Mouse (Mus musculus): ENCODE data around the gene Col4a1. TPM values are rescaled to one million over a fixed set of nuclear protein-coding genes. Genes with fewer than 3 reads are reported as not detected.
A peak's percentile ranks its signal among the peaks of the same experiment; 100 is the strongest.

Gene Col4a1
- polyA plus RNA-seq, 1 experiment from 2014 or later: 250 TPM

- ATAC-seq (ENCODE audit: insufficient number of reproducible peaks, insufficient read depth, low FRiP score, low read depth): no peak
- H3K36me3 ChIP-seq (ENCODE audit: control insufficient read depth, insufficient read depth, low read length): peaks cover 17% of the 10 kb centered on the region; the same call in 1 of the 2 replicates
- H3K27ac ChIP-seq (replicated peaks in 1 of 2; ENCODE audit: control insufficient read depth in 1 of 2, insufficient read depth in 1 of 2, low read depth in 2 of 2, low read length in 2 of 2): peak overlapping the region in 1 of 2 experiments; percentile 33; a peak in 1 of 4 replicates
- 0 out of 2 replicates have a peak, but pooled peaks cover 4% of the 10 kb centered on the region for H3K9me3 ChIP-seq (ENCODE audit: control insufficient read depth, low read length)
- H3K27me3 ChIP-seq (ENCODE audit: control insufficient read depth, insufficient read depth, low read length): no peaks in the 10 kb centered on the region
- no peak overlapping the region for H3K9ac ChIP-seq (ENCODE audit: low read length)
- WGBS: 71% methylated on average over 4 of the region's 4 CpGs
- H3K4me3 ChIP-seq (ENCODE audit: control insufficient read depth in 1 of 2, insufficient read depth in 1 of 2, low read depth in 1 of 2, low read length in 2 of 2): no peak overlapping the region
- no peak overlapping the region for H3K4me2 ChIP-seq (ENCODE audit: low read length)
- H3K4me1 ChIP-seq (ENCODE audit: control insufficient read depth in 2 of 2, insufficient read depth in 2 of 2, low read length in 2 of 2): peaks cover 13 to 49% of the 10 kb centered on the region in 2 experiments
Observed at GRCm38 (mm10) chr8:11285437-11285836, 27.2 kb downstream of the Col4a1 start.

- no peak overlapping the region for H3K4me3 ChIP-seq (ENCODE audit: control insufficient read depth in 1 of 2, insufficient read depth in 1 of 2, low read depth in 1 of 2, low read length in 2 of 2)
- H3K9me3 ChIP-seq (ENCODE audit: control insufficient read depth, low read length): 0 out of 2 replicates have a peak, but pooled peaks cover 4% of the 10 kb centered on the region
- H3K27ac ChIP-seq (replicated peaks in 1 of 2; ENCODE audit: control insufficient read depth in 1 of 2, insufficient read depth in 1 of 2, low read depth in 2 of 2, low read length in 2 of 2): peak overlapping the region; percentile 29; a peak in 2 of 4 replicates
- peaks cover 17% of the 10 kb centered on the region; the same call in 1 of the 2 replicates for H3K36me3 ChIP-seq (ENCODE audit: control insufficient read depth, insufficient read depth, low read length)
- H3K27me3 ChIP-seq (ENCODE audit: control insufficient read depth, insufficient read depth, low read length): no peaks in the 10 kb centered on the region
- 42% methylated on average over 10 of the region's 10 CpGs for WGBS
- H3K9ac ChIP-seq (ENCODE audit: low read length): no peak overlapping the region
- ATAC-seq (ENCODE audit: insufficient number of reproducible peaks, insufficient read depth, low FRiP score, low read depth): peak; percentile 28
- H3K4me2 ChIP-seq (ENCODE audit: low read length): no peak overlapping the region
- H3K4me1 ChIP-seq (ENCODE audit: control insufficient read depth in 2 of 2, insufficient read depth in 2 of 2, low read length in 2 of 2): peaks cover 31 to 61% of the 10 kb centered on the region in 2 experiments
Observed at GRCm38 (mm10) chr8:11283217-11283616, 29.4 kb downstream of the Col4a1 start.

GRCm38 (mm10) chr8:11282696-11283095 is 29.9 kb downstream of the Col4a1 start:
- ATAC-seq (ENCODE audit: insufficient number of reproducible peaks, insufficient read depth, low FRiP score, low read depth): no peak
- H3K9ac ChIP-seq (ENCODE audit: low read length): no peak overlapping the region
- H3K9me3 ChIP-seq (ENCODE audit: control insufficient read depth, low read length): 0 out of 2 replicates have a peak, but pooled peaks cover 4% of the 10 kb centered on the region
- H3K4me1 ChIP-seq (ENCODE audit: control insufficient read depth in 2 of 2, insufficient read depth in 2 of 2, low read length in 2 of 2): peaks cover 36 to 61% of the 10 kb centered on the region in 2 experiments
- H3K36me3 ChIP-seq (ENCODE audit: control insufficient read depth, insufficient read depth, low read length): peaks cover 17% of the 10 kb centered on the region; the same call in 1 of the 2 replicates
- H3K27me3 ChIP-seq (ENCODE audit: control insufficient read depth, insufficient read depth, low read length): no peaks in the 10 kb centered on the region
- H3K4me2 ChIP-seq (ENCODE audit: low read length): no peak overlapping the region
- H3K27ac ChIP-seq (replicated peaks in 1 of 2; ENCODE audit: control insufficient read depth in 1 of 2, insufficient read depth in 1 of 2, low read depth in 2 of 2, low read length in 2 of 2): no peak overlapping the region
- no peak overlapping the region for H3K4me3 ChIP-seq (ENCODE audit: control insufficient read depth in 1 of 2, insufficient read depth in 1 of 2, low read depth in 1 of 2, low read length in 2 of 2)
- 80% methylated on average over 7 of the region's 7 CpGs for WGBS

- H3K9ac ChIP-seq (ENCODE audit: low read length): no peak overlapping the region
- peaks cover 39 to 63% of the 10 kb centered on the region in 2 experiments for H3K4me1 ChIP-seq (ENCODE audit: control insufficient read depth in 2 of 2, insufficient read depth in 2 of 2, low read length in 2 of 2)
- WGBS: 79% methylated on average over 10 of the region's 10 CpGs
- 0 out of 2 replicates have a peak, but pooled peaks cover 4% of the 10 kb centered on the region for H3K9me3 ChIP-seq (ENCODE audit: control insufficient read depth, low read length)
- peaks cover 17% of the 10 kb centered on the region; the same call in 1 of the 2 replicates for H3K36me3 ChIP-seq (ENCODE audit: control insufficient read depth, insufficient read depth, low read length)
- no peak overlapping the region for H3K27ac ChIP-seq (replicated peaks in 1 of 2; ENCODE audit: control insufficient read depth in 1 of 2, insufficient read depth in 1 of 2, low read depth in 2 of 2, low read length in 2 of 2)
- H3K4me2 ChIP-seq (ENCODE audit: low read length): no peak overlapping the region
- ATAC-seq (ENCODE audit: insufficient number of reproducible peaks, insufficient read depth, low FRiP score, low read depth): no peak
- no peak overlapping the region for H3K4me3 ChIP-seq (ENCODE audit: control insufficient read depth in 1 of 2, insufficient read depth in 1 of 2, low read depth in 1 of 2, low read length in 2 of 2)
- H3K27me3 ChIP-seq (ENCODE audit: control insufficient read depth, insufficient read depth, low read length): no peaks in the 10 kb centered on the region
Observed at GRCm38 (mm10) chr8:11282139-11282538, 30.5 kb downstream of the Col4a1 start.

- Histone ChIP-seq H3K4me3 (ENCODE audit: control insufficient read depth in 1 of 2, insufficient read depth in 1 of 2, low read depth in 1 of 2, low read length in 2 of 2) (no peak overlapping the region), H3K27me3 (ENCODE audit: control insufficient read depth, insufficient read depth, low read length) (no peaks in the 10 kb centered on the region), H3K4me1 (ENCODE audit: control insufficient read depth in 2 of 2, insufficient read depth in 2 of 2, low read length in 2 of 2) (peaks cover 44 to 68% of the 10 kb centered on the region in 2 experiments), H3K9ac (ENCODE audit: low read length) (no peak overlapping the region), H3K9me3 (ENCODE audit: control insufficient read depth, low read length) (0 out of 2 replicates have a peak, but pooled peaks cover 4% of the 10 kb centered on the region), H3K4me2 (ENCODE audit: low read length) (no peak overlapping the region), H3K27ac (replicated peaks in 1 of 2; ENCODE audit: control insufficient read depth in 1 of 2, insufficient read depth in 1 of 2, low read depth in 2 of 2, low read length in 2 of 2) (no peak overlapping the region), H3K36me3 (ENCODE audit: control insufficient read depth, insufficient read depth, low read length) (peaks cover 12% of the 10 kb centered on the region; the same call in 1 of the 2 replicates)
- no peak for ATAC-seq (ENCODE audit: insufficient number of reproducible peaks, insufficient read depth, low FRiP score, low read depth)
- 77% methylated on average over 10 of the region's 10 CpGs for WGBS
Observed at GRCm38 (mm10) chr8:11280721-11281268, 31.8 kb downstream of the Col4a1 start.

- 50% methylated on average over 20 of the region's 20 CpGs for WGBS
- H3K4me3 ChIP-seq (ENCODE audit: control insufficient read depth in 1 of 2, insufficient read depth in 1 of 2, low read depth in 1 of 2, low read length in 2 of 2): no peak overlapping the region
- peaks cover 53 to 81% of the 10 kb centered on the region in 2 experiments for H3K4me1 ChIP-seq (ENCODE audit: control insufficient read depth in 2 of 2, insufficient read depth in 2 of 2, low read length in 2 of 2)
- H3K36me3 ChIP-seq (ENCODE audit: control insufficient read depth, insufficient read depth, low read length): peaks cover 12% of the 10 kb centered on the region; the same call in 1 of the 2 replicates
- 0 out of 2 replicates have a peak overlapping the region, but pooled peaks have one; percentile 25 for H3K9ac ChIP-seq (ENCODE audit: low read length)
- ATAC-seq (ENCODE audit: insufficient number of reproducible peaks, insufficient read depth, low FRiP score, low read depth): peak; percentile 39
- H3K27ac ChIP-seq (replicated peaks in 1 of 2; ENCODE audit: control insufficient read depth in 1 of 2, insufficient read depth in 1 of 2, low read depth in 2 of 2, low read length in 2 of 2): peak overlapping the region; percentile 51 to 81
- H3K9me3 ChIP-seq (ENCODE audit: control insufficient read depth, low read length): 0 out of 2 replicates have a peak, but pooled peaks cover 4% of the 10 kb centered on the region
- no peaks in the 10 kb centered on the region for H3K27me3 ChIP-seq (ENCODE audit: control insufficient read depth, insufficient read depth, low read length)
- H3K4me2 ChIP-seq (ENCODE audit: low read length): peak overlapping the region; percentile 45
Observed at GRCm38 (mm10) chr8:11279296-11279826, 33.3 kb downstream of the Col4a1 start.

GRCm38 (mm10) chr8:11278101-11278611 is 34.5 kb downstream of the Col4a1 start:
- Histone ChIP-seq H3K27me3 (ENCODE audit: control insufficient read depth, insufficient read depth, low read length) (no peaks in the 10 kb centered on the region), H3K36me3 (ENCODE audit: control insufficient read depth, insufficient read depth, low read length) (peaks cover 12% of the 10 kb centered on the region; the same call in 1 of the 2 replicates), H3K4me1 (ENCODE audit: control insufficient read depth in 2 of 2, insufficient read depth in 2 of 2, low read length in 2 of 2) (peaks cover 53 to 81% of the 10 kb centered on the region in 2 experiments), H3K9me3 (ENCODE audit: control insufficient read depth, low read length) (0 out of 2 replicates have a peak, but pooled peaks cover 4% of the 10 kb centered on the region), H3K4me2 (ENCODE audit: low read length) (peak overlapping the region; percentile 45), H3K27ac (replicated peaks in 1 of 2; ENCODE audit: control insufficient read depth in 1 of 2, insufficient read depth in 1 of 2, low read depth in 2 of 2, low read length in 2 of 2) (peak overlapping the region; percentile 75 to 81), H3K4me3 (ENCODE audit: control insufficient read depth in 1 of 2, insufficient read depth in 1 of 2, low read depth in 1 of 2, low read length in 2 of 2) (no peak overlapping the region), H3K9ac (ENCODE audit: low read length) (no peak overlapping the region)
- ATAC-seq (ENCODE audit: insufficient number of reproducible peaks, insufficient read depth, low FRiP score, low read depth): no peak
- 51% methylated on average over 4 of the region's 4 CpGs for WGBS
